Comparison of ENCODE assay signal across 9 mouse cellular contexts in the genomic region with DNA sequence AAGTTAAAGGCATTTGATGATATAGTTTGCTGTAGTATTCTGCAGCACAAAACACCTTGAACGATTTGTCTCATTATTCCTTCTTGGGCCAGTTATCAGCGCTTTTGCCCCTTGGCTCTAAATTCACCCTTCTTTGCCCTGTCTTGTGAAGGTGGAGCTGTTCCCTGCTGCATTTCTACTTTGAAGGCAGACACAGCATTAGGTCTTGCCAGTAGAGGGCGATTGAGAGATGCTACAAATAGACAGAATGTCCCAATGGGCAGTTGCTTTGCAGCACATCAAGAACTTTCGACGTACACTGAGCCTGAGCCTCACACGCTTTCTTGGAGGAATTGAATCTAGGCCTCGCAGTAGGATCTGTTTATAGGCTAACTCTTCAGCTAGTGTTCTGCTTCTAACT.
DNase-seq lines count a peak whose midpoint lies in the region; ATAC-seq and TF ChIP-seq lines count a peak whose summit lies in the region.
"Had no signal": no experiment of that assay in that cellular context is flagged by ENCODE, and none has a peak within 500 bp of the region (broad histone marks: within the 10 kb centered on the region; RNA-seq: fewer than 3 reads in every experiment).

No protein-coding gene starts in this region.

- H3K9ac ChIP-seq in forebrain, embryonic 11.5 days (ENCODE audit: low read length), result no peak overlapping the region
- H3K9ac ChIP-seq in forebrain, embryonic 12.5 days, result no peak overlapping the region
- no peak overlapping the region for H3K9ac ChIP-seq in neural tube, embryonic 11.5 days (ENCODE audit: low read length)
- H3K9ac ChIP-seq in neural tube, embryonic 15.5 days (replicated peaks), result no peak overlapping the region
- H3K9ac ChIP-seq in lung, postnatal 0 days (replicated peaks; ENCODE audit: low read depth), result no peak overlapping the region
- H3K9ac ChIP-seq: hindbrain, embryonic 15.5 days had no signal

- H3K27me3 ChIP-seq in forebrain, embryonic 11.5 days (ENCODE audit: control insufficient read depth, insufficient read depth, low read length), result no peaks in the 10 kb centered on the region
- H3K27me3 ChIP-seq in forebrain, embryonic 12.5 days, result no peaks in the 10 kb centered on the region
- H3K27me3 ChIP-seq in neural tube, embryonic 11.5 days (ENCODE audit: control insufficient read depth, insufficient read depth, low read length), result no peaks in the 10 kb centered on the region
- no peaks in the 10 kb centered on the region for H3K27me3 ChIP-seq in neural tube, embryonic 15.5 days (replicated peaks)
- no peaks in the 10 kb centered on the region for H3K27me3 ChIP-seq in cerebellum, adult 2 months (ENCODE audit: control insufficient read depth, insufficient read depth, low read length)
- H3K27me3 ChIP-seq in lung, postnatal 0 days (replicated peaks; ENCODE audit: insufficient read depth, low read length), result no peaks in the 10 kb centered on the region
- H3K27me3 ChIP-seq: hindbrain, embryonic 15.5 days had no signal

- no peak for DNase-seq in forebrain, embryonic 11.5 days (ENCODE audit: low spot score)
- peak; percentile 56 for DNase-seq in neural tube, embryonic 11.5 days (ENCODE audit: low spot score)
- peak; percentile 69 to 85 for DNase-seq in cerebellum, adult 2 months
- DNase-seq in induced T-regulatory cell, adult 2 months (ENCODE audit: low read depth), result peak; percentile 74
- peak; percentile 56 for DNase-seq in lung, postnatal 0 days (ENCODE audit: low spot score)
- DNase-seq in gastrocnemius, postnatal 14 days, result no peak

- peak; percentile 68 for TF ChIP-seq CTCF in cerebellum, adult 2 months (IDR thresholded peaks at IDR 0.05; ENCODE audit: borderline replicate concordance, insufficient read depth, low read depth, low read length)
- peak; percentile 81 for TF ChIP-seq CTCF in lung, postnatal 0 days (IDR thresholded peaks at IDR 0.05)

- 0 out of 2 replicates have a peak, but pooled peaks have one; percentile 39 for ATAC-seq in forebrain, embryonic 11.5 days (replicated peaks; ENCODE audit: low FRiP score)
- ATAC-seq in forebrain, embryonic 12.5 days (ENCODE audit: low FRiP score), result no peak
- ATAC-seq in neural tube, embryonic 11.5 days (ENCODE audit: insufficient read depth, low FRiP score, low TSS enrichment), result no peak
- ATAC-seq in neural tube, embryonic 15.5 days (ENCODE audit: low FRiP score), result no peak
- ATAC-seq in lung, postnatal 0 days, result no peak

- TF ChIP-seq POLR2A in cerebellum, adult 2 months (IDR thresholded peaks at IDR 0.05; ENCODE audit: borderline replicate concordance, insufficient read depth, low read length), result no peak

- H3K9me3 ChIP-seq in forebrain, embryonic 11.5 days (ENCODE audit: control insufficient read depth, low read length), result no peaks in the 10 kb centered on the region
- no peaks in the 10 kb centered on the region for H3K9me3 ChIP-seq in forebrain, embryonic 12.5 days
- no peaks in the 10 kb centered on the region for H3K9me3 ChIP-seq in neural tube, embryonic 11.5 days (ENCODE audit: control insufficient read depth, low read length)
- no peaks in the 10 kb centered on the region for H3K9me3 ChIP-seq in neural tube, embryonic 15.5 days (replicated peaks)
- H3K9me3 ChIP-seq in lung, postnatal 0 days (ENCODE audit: low read length), result no peaks in the 10 kb centered on the region
- H3K9me3 ChIP-seq: hindbrain, embryonic 15.5 days had no signal

- H3K27ac ChIP-seq in forebrain, embryonic 11.5 days (ENCODE audit: low read depth, low read length), result no peak overlapping the region
- no peak overlapping the region for H3K27ac ChIP-seq in forebrain, embryonic 12.5 days
- H3K27ac ChIP-seq in neural tube, embryonic 11.5 days (ENCODE audit: low read depth, low read length), result no peak overlapping the region
- no peak overlapping the region for H3K27ac ChIP-seq in neural tube, embryonic 15.5 days (replicated peaks)
- H3K27ac ChIP-seq in cerebellum, adult 2 months (ENCODE audit: insufficient read depth, low read length), result no peak overlapping the region
- no peak overlapping the region for H3K27ac ChIP-seq in lung, postnatal 0 days (ENCODE audit: low read length)
- H3K27ac ChIP-seq: hindbrain, embryonic 15.5 days had no signal

- TF ChIP-seq EP300 in lung, postnatal 0 days (IDR thresholded peaks at IDR 0.05), result no peak

- intact Hi-C loops in gastrocnemius, postnatal 14 days (cut with DNase I; ENCODE audit: low total_unique reads), result no loop called here

- no peak overlapping the region for H3K4me3 ChIP-seq in forebrain, embryonic 11.5 days (ENCODE audit: low read depth, low read length)
- H3K4me3 ChIP-seq in forebrain, embryonic 12.5 days (replicated peaks), result no peak overlapping the region
- H3K4me3 ChIP-seq in neural tube, embryonic 11.5 days (ENCODE audit: low read depth, low read length), result no peak overlapping the region
- no peak overlapping the region for H3K4me3 ChIP-seq in neural tube, embryonic 15.5 days (replicated peaks)
- H3K4me3 ChIP-seq in cerebellum, adult 2 months (replicated peaks; ENCODE audit: insufficient read depth, low read depth, low read length), result no peak overlapping the region
- no peak overlapping the region for H3K4me3 ChIP-seq in lung, postnatal 0 days (ENCODE audit: low read depth, low read length)
- H3K4me3 ChIP-seq: hindbrain, embryonic 15.5 days had no signal

- no peaks in the 10 kb centered on the region for H3K36me3 ChIP-seq in forebrain, embryonic 11.5 days (ENCODE audit: control insufficient read depth, insufficient read depth, low read length)
- no peaks in the 10 kb centered on the region for H3K36me3 ChIP-seq in forebrain, embryonic 12.5 days (replicated peaks)
- H3K36me3 ChIP-seq in neural tube, embryonic 11.5 days (ENCODE audit: control insufficient read depth, insufficient read depth, low read length), result no peaks in the 10 kb centered on the region
- H3K36me3 ChIP-seq in neural tube, embryonic 15.5 days, result no peaks in the 10 kb centered on the region
- H3K36me3 ChIP-seq in lung, postnatal 0 days (ENCODE audit: insufficient read depth, low read length), result no peaks in the 10 kb centered on the region
- H3K36me3 ChIP-seq: hindbrain, embryonic 15.5 days had no signal

- 0 out of 2 replicates have a peak, but pooled peaks cover 5% of the 10 kb centered on the region for H3K4me1 ChIP-seq in forebrain, embryonic 11.5 days (replicated peaks; ENCODE audit: control insufficient read depth, insufficient read depth, low read length)
- H3K4me1 ChIP-seq in forebrain, embryonic 12.5 days, result peaks cover 19% of the 10 kb centered on the region
- H3K4me1 ChIP-seq in neural tube, embryonic 11.5 days (ENCODE audit: control insufficient read depth, insufficient read depth, low read length), result 0 out of 2 replicates have a peak, but pooled peaks cover 3% of the 10 kb centered on the region
- peaks cover 10% of the 10 kb centered on the region for H3K4me1 ChIP-seq in neural tube, embryonic 15.5 days
- H3K4me1 ChIP-seq in cerebellum, adult 2 months (ENCODE audit: control insufficient read depth, insufficient read depth, low read length), result peaks cover 35% of the 10 kb centered on the region
- no peaks in the 10 kb centered on the region for H3K4me1 ChIP-seq in lung, postnatal 0 days (ENCODE audit: insufficient read depth, low read depth, low read length)

- no peak overlapping the region for H3K4me2 ChIP-seq in forebrain, embryonic 11.5 days (ENCODE audit: low read depth, low read length, severe bottlenecking)
- no peak overlapping the region for H3K4me2 ChIP-seq in forebrain, embryonic 12.5 days
- no peak overlapping the region for H3K4me2 ChIP-seq in neural tube, embryonic 11.5 days (ENCODE audit: low read depth)
- no peak overlapping the region for H3K4me2 ChIP-seq in neural tube, embryonic 15.5 days
- no peak overlapping the region for H3K4me2 ChIP-seq in lung, postnatal 0 days (replicated peaks; ENCODE audit: low read depth, low read length)
- H3K4me2 ChIP-seq: hindbrain, embryonic 15.5 days had no signal

- WGBS in forebrain, embryonic 11.5 days, result 29% methylated on average over 7 of the region's 7 CpGs
- WGBS in forebrain, embryonic 12.5 days, result 24% methylated on average over 7 of the region's 7 CpGs
- WGBS in neural tube, embryonic 11.5 days, result 28% methylated on average over 7 of the region's 7 CpGs
- 22% methylated on average over 7 of the region's 7 CpGs for WGBS in neural tube, embryonic 15.5 days
- WGBS in cerebellum, adult 2 months, result 10% methylated on average over 7 of the region's 7 CpGs
- WGBS in lung, postnatal 0 days, result 20% methylated on average over 7 of the region's 7 CpGs

Comparison
In these comparisons a context has a peak if more than half of its experiments do, and no peak if none do; other contexts are left out.
1. DNase-seq: peak in neural tube, embryonic 11.5 days (single experiment), cerebellum, adult 2 months (2 of 2), induced T-regulatory cell, adult 2 months (single experiment) and lung, postnatal 0 days (single experiment); none in forebrain, embryonic 11.5 days (single experiment) and gastrocnemius, postnatal 14 days (single experiment).